Mouse (Mus musculus) liver, embryonic 14.5 days (tissue): ENCODE measurements around the gene Fam214a. TPM values are rescaled to one million over a fixed set of nuclear protein-coding genes. Genes with fewer than 3 reads are reported as not detected.

ENCODE experiments used
- ATAC-seq: fragments of 200-750 bp; cut with Nextera tagmentation; 2 replicates; pipeline ENCODE4 v1.8.0; 2017; ENCODE audit warnings: moderate number of reproducible peaks, mild to moderate bottlenecking, moderate library complexity; ENCODE audit not compliant: insufficient read depth
- DNase-seq, 3 experiments: peaks; one replicate each; pipeline ENCODE4 v3.0.0-alpha.2; 2012 to 2013; ENCODE audit warnings: low read depth in 3 of 3, low spot score in 3 of 3
- H3K27ac ChIP-seq: fragments of 300-500 bp; sonication (generic); 2 replicates; pipeline ENCODE4 v1.5.1; 2014; ENCODE audit warnings: moderate library complexity, mild to moderate bottlenecking, control low read depth, inconsistent platforms
- H3K27me3 ChIP-seq: fragments of 300-500 bp; sonication (generic); 2 replicates; pipeline ENCODE4 v1.6.1; 2014; ENCODE audit warnings: mild to moderate bottlenecking, low read length, moderate library complexity; ENCODE audit not compliant: control insufficient read depth, insufficient read depth
- H3K36me3 ChIP-seq: fragments of 300-500 bp; sonication (generic); replicated peaks from 2 replicates; pipeline ENCODE4 v1.6.1; 2014; ENCODE audit warnings: low read depth; ENCODE audit not compliant: control insufficient read depth, insufficient read depth
- H3K4me1 ChIP-seq, 2 experiments: fragments of 200-500 bp in 1 of 2; fragments of 300-500 bp in 1 of 2; sonication (generic) in 1 of 2; replicated peaks; 2 replicates each; pipeline ENCODE4 v1.6.1; 2012 to 2014; ENCODE audit warnings: antibody characterized with exemption in 1 of 2, inconsistent platforms in 1 of 2, low read length in 1 of 2; ENCODE audit not compliant: control insufficient read depth in 2 of 2, insufficient read depth in 2 of 2
- H3K4me2 ChIP-seq: fragments of 300-500 bp; sonication (generic); 2 replicates; pipeline ENCODE4 v1.6.1; 2014; ENCODE audit warnings: low read depth, mild to moderate bottlenecking, control low read depth, moderate library complexity
- H3K4me3 ChIP-seq, 2 experiments: fragments of 200-500 bp in 1 of 2; fragments of 300-500 bp in 1 of 2; sonication (generic) in 1 of 2; 2 replicates each; pipeline ENCODE4 v1.5.1; 2012 to 2014; ENCODE audit warnings: low read depth in 2 of 2, low read length in 2 of 2, mild to moderate bottlenecking in 2 of 2, control low read depth in 1 of 2, inconsistent platforms in 1 of 2, moderate library complexity in 1 of 2; ENCODE audit not compliant: insufficient read depth in 1 of 2
- H3K9ac ChIP-seq: fragments of 300-500 bp; sonication (generic); replicated peaks from 2 replicates; pipeline ENCODE4 v1.6.1; 2014; ENCODE audit warnings: mild to moderate bottlenecking, control low read depth, moderate library complexity
- H3K9me3 ChIP-seq: fragments of 300-500 bp; sonication (generic); 2 replicates; pipeline ENCODE4 v1.6.1; 2016; ENCODE audit warnings: low read length, mixed read lengths; ENCODE audit not compliant: control insufficient read depth
- CTCF ChIP-seq: IDR thresholded peaks from 2 replicates; pipeline ENCODE4 v1.5.1; 2016; ENCODE audit warnings: antibody characterized with exemption, low read depth, control low read depth
- EP300 ChIP-seq: IDR thresholded peaks from 2 replicates; pipeline ENCODE4 v1.6.1; 2016; ENCODE audit warnings: antibody characterized with exemption, low read depth
- WGBS: fragments of 180-500 bp; shearing (Covaris S2); extraction: QIAGEN DNeasy Blood & Tissue Kit; methylation state at CpG from one replicate; pipeline ENCODE4 v1.1.7; 2014; ENCODE audit not compliant: insufficient replicate concordance; 5-methylcytosine and 5-hydroxymethylcytosine counted together
- polyA plus RNA-seq, 2 experiments: library from polyadenylated mRNA; depleted of rRNA in 1 of 2; stranded (reverse) in 1 of 2; unstranded in 1 of 2; fragments of >200 nt; fragmentation: Nextera tagmentation in 1 of 2; extraction: Ambion mirVana in 1 of 2; gene quantifications; 2 replicates each; pipeline versions ENCODE4 v1.2.1 to v1.2.3; 2012 to 2014

The Fam214a gene
- polyA plus RNA-seq, 2 experiments = 0.78 to 1.5 TPM

GRCm38 (mm10) chr9:74960630-74961029, 7.9 kb downstream of the Fam214a start:
- Histone ChIP-seq H3K27ac (no peak overlapping the region), H3K27me3 (no peaks in the 10 kb centered on the region), H3K4me1 (no peaks in the 10 kb centered on the region; a peak in 1 of 4 replicates), H3K4me3 (no peak overlapping the region), H3K4me2 (no peak overlapping the region), H3K9ac (no peak overlapping the region), H3K36me3 (no peaks in the 10 kb centered on the region), H3K9me3 (no peaks in the 10 kb centered on the region)
- TF ChIP-seq EP300 = no peak
- TF ChIP-seq CTCF = no peak
- DNase-seq (no peak), ATAC-seq (no peak)
- 64% methylated on average over 6 of the region's 6 CpGs for WGBS

GRCm38 (mm10) chr9:74961073-74961575, 8.4 kb downstream of the Fam214a start:
- TF ChIP-seq CTCF (no peak), EP300 (no peak)
- H3K9ac ChIP-seq = no peak overlapping the region
- H3K27ac ChIP-seq = no peak overlapping the region
- H3K36me3 ChIP-seq = no peaks in the 10 kb centered on the region
- no peaks in the 10 kb centered on the region for H3K9me3 ChIP-seq
- DNase-seq (no peak), ATAC-seq (no peak)
- no peaks in the 10 kb centered on the region; a peak in 1 of 4 replicates for H3K4me1 ChIP-seq
- no peak overlapping the region for H3K4me3 ChIP-seq
- H3K4me2 ChIP-seq = no peak overlapping the region
- H3K27me3 ChIP-seq = no peaks in the 10 kb centered on the region
- 54% methylated on average over 14 of the region's 14 CpGs for WGBS

GRCm38 (mm10) chr9:74963953-74964352, 11.3 kb downstream of the Fam214a start:
- 56% methylated on average over 2 of the region's 2 CpGs for WGBS
- Histone ChIP-seq H3K27me3 (no peaks in the 10 kb centered on the region), H3K4me3 (no peak overlapping the region), H3K4me1 (no peaks in the 10 kb centered on the region; a peak in 1 of 4 replicates), H3K27ac (no peak overlapping the region), H3K9ac (no peak overlapping the region), H3K36me3 (no peaks in the 10 kb centered on the region), H3K4me2 (no peak overlapping the region), H3K9me3 (no peaks in the 10 kb centered on the region)
- TF ChIP-seq CTCF (no peak), EP300 (no peak)
- DNase-seq = no peak
- ATAC-seq = no peak

- Histone ChIP-seq H3K4me1 (no peaks in the 10 kb centered on the region; a peak in 1 of 4 replicates), H3K4me2 (no peak overlapping the region), H3K9ac (no peak overlapping the region), H3K4me3 (no peak overlapping the region), H3K9me3 (no peaks in the 10 kb centered on the region), H3K36me3 (no peaks in the 10 kb centered on the region), H3K27ac (no peak overlapping the region), H3K27me3 (no peaks in the 10 kb centered on the region)
- DNase-seq = no peak
- no peak for ATAC-seq
- no peak for TF ChIP-seq EP300
- no peak for TF ChIP-seq CTCF
- 52% methylated on average over 10 of the region's 10 CpGs for WGBS
Observed at GRCm38 (mm10) chr9:74964866-74965384, 12.2 kb downstream of the Fam214a start.

GRCm38 (mm10) chr9:74966200-74966599, 13.5 kb downstream of the Fam214a start:
- no peak for DNase-seq
- H3K27ac ChIP-seq = no peak overlapping the region
- no peak for ATAC-seq
- no peaks in the 10 kb centered on the region for H3K27me3 ChIP-seq
- H3K4me2 ChIP-seq = no peak overlapping the region
- H3K9ac ChIP-seq = no peak overlapping the region
- H3K36me3 ChIP-seq = no peaks in the 10 kb centered on the region
- no peak overlapping the region for H3K4me3 ChIP-seq
- no peaks in the 10 kb centered on the region for H3K4me1 ChIP-seq
- WGBS = 19% methylated on average over 4 of the region's 4 CpGs
- no peaks in the 10 kb centered on the region for H3K9me3 ChIP-seq
- TF ChIP-seq EP300 (no peak), CTCF (no peak)
